Mouse (Mus musculus) hindbrain, postnatal 0 days (tissue): ENCODE data around the gene Palld. TPM values are rescaled to one million over a fixed set of nuclear protein-coding genes. Genes with fewer than 3 reads are reported as not detected.

Experiments
- ATAC-seq: fragments of 200-750 bp; cut with Nextera tagmentation; 2 replicates; pipeline ENCODE4 v1.8.0; 2017; ENCODE audit warnings: mild to moderate bottlenecking, moderate TSS enrichment, moderate library complexity
- DNase-seq: peaks from one replicate; pipeline ENCODE4 v3.0.0-alpha.2; 2015; ENCODE audit warnings: low spot score
- H3K27ac ChIP-seq: fragments of 300-500 bp; sonication (generic); 2 replicates; pipeline ENCODE4 v1.5.1; 2014; ENCODE audit warnings: mild to moderate bottlenecking
- H3K27me3 ChIP-seq: fragments of 300-500 bp; sonication (generic); 2 replicates; pipeline ENCODE4 v1.6.1; 2014; ENCODE audit warnings: low read length, mixed read lengths; ENCODE audit not compliant: insufficient read depth
- H3K36me3 ChIP-seq: fragments of 300-500 bp; sonication (generic); 2 replicates; pipeline ENCODE4 v1.6.1; 2014; ENCODE audit warnings: low read length, mixed read lengths; ENCODE audit not compliant: insufficient read depth
- H3K4me1 ChIP-seq: fragments of 300-500 bp; sonication (generic); 2 replicates; pipeline ENCODE4 v1.6.1; 2014; ENCODE audit warnings: antibody characterized with exemption, low read length, mixed read lengths; ENCODE audit not compliant: insufficient read depth
- H3K4me2 ChIP-seq: fragments of 300-500 bp; sonication (generic); 2 replicates; pipeline ENCODE4 v1.6.1; 2014; ENCODE audit warnings: low read depth, mild to moderate bottlenecking, low read length, moderate library complexity, mixed read lengths
- H3K4me3 ChIP-seq: fragments of 300-500 bp; sonication (generic); 2 replicates; pipeline ENCODE4 v1.5.1; 2014; ENCODE audit warnings: low read length
- H3K9ac ChIP-seq: fragments of 300-500 bp; sonication (generic); replicated peaks from 2 replicates; pipeline ENCODE4 v1.6.1; 2014; ENCODE audit warnings: mild to moderate bottlenecking, low read length, moderate library complexity, mixed read lengths
- H3K9me3 ChIP-seq: fragments of 300-500 bp; sonication (generic); 2 replicates; pipeline ENCODE4 v1.6.1; 2016; ENCODE audit warnings: low read length, mixed read lengths
- CTCF ChIP-seq: IDR thresholded peaks from 2 replicates; pipeline ENCODE4 v1.5.1; 2016; ENCODE audit warnings: antibody characterized with exemption, control low read depth, low read depth
- WGBS: fragments of 180-500 bp; shearing (Covaris S2); extraction: QIAGEN DNeasy Blood & Tissue Kit; methylation state at CpG from one replicate; pipeline ENCODE4 v1.1.7; 2014; 5-methylcytosine and 5-hydroxymethylcytosine counted together
- polyA plus RNA-seq: library from polyadenylated mRNA; unstranded; fragments of >200 nt; fragmentation: Nextera tagmentation; extraction: Ambion mirVana; gene quantifications from 2 replicates; pipeline ENCODE4 v1.2.1, GENCODE M21; 2015
- total RNA-seq: library from RNA; depleted of rRNA; stranded (reverse); fragments of >200 nt; gene quantifications from 2 replicates; pipeline ENCODE4 v1.2.3, GENCODE M21; 2014; rRNA removed

The Palld gene
- total and polyA plus RNA-seq, 2 experiments from 2014 or later = 3.5 to 14.0 TPM

DNA sequence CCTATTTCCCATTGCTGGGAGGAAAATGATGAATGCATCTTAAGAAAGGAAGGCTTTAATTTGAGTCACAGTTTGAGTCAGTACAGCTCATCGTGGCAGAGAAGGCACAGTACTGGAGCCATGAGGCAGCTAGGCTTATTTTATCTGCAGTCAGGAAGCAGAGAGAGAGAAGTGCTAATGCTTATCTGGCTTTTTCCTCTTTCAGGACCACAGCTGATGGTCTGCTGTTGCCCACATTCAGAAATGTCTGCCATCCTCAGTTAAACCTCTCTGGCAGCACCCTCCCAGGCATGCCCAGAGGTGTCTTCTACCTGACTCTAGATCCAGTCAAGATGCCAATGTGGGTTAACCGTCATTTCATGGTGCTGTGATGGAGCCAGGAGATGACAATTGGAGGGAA lies 438.1 kb downstream of the Palld start:
- WGBS = 64% methylated on average over 2 of the region's 2 CpGs
- H3K4me2 ChIP-seq = no peak overlapping the region
- no peak overlapping the region for H3K9ac ChIP-seq
- H3K27ac ChIP-seq = no peak overlapping the region
- no peaks in the 10 kb centered on the region for H3K36me3 ChIP-seq
- H3K9me3 ChIP-seq = no peaks in the 10 kb centered on the region
- TF ChIP-seq CTCF = no peak
- H3K27me3 ChIP-seq = no peaks in the 10 kb centered on the region
- ATAC-seq (no peak), DNase-seq (no peak)
- no peak overlapping the region for H3K4me3 ChIP-seq
- no peaks in the 10 kb centered on the region for H3K4me1 ChIP-seq

DNA sequence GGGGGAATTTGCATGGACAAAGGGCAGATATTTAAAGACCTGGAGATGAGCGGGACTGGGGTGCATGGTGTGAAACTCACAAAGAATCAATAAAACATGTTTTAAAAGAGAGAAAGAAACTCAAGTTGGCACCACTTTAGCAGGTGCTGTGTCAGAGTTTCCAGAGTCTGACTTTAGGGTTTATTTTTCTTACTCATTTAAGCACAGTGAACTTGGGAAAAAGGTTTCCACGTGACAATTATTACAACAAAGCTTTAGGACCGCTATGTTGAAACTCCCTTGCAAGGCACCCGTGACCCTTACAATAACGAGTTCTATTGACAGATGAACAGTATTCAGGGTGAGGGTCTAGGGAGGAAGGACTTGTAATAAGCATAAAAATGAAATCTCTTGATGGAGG lies 440.3 kb downstream of the Palld start:
- 77% methylated on average over 5 of the region's 5 CpGs for WGBS
- Histone ChIP-seq H3K4me1 (no peaks in the 10 kb centered on the region), H3K4me2 (no peak overlapping the region), H3K4me3 (no peak overlapping the region), H3K9ac (no peak overlapping the region), H3K27me3 (no peaks in the 10 kb centered on the region), H3K27ac (no peak overlapping the region), H3K36me3 (no peaks in the 10 kb centered on the region), H3K9me3 (no peaks in the 10 kb centered on the region)
- no peak for TF ChIP-seq CTCF
- no peak for DNase-seq
- no peak for ATAC-seq

Other genes starting within 250 kb of the Palld start
- 0.22 and 0.47 TPM in 2 replicates for gene Ddx60, start 25.4 kb upstream of the Palld start, total RNA-seq
- gene Ddx60, start 25.4 kb upstream of the Palld start, polyA plus RNA-seq = 0.80 and 1.2 TPM in 2 replicates
- gene Anxa10, start 220.5 kb upstream of the Palld start, total RNA-seq = 0.18 TPM in 1 of 2 replicates, not detected in the other
- gene Anxa10, start 220.5 kb upstream of the Palld start, polyA plus RNA-seq = 0.11 TPM in 1 of 2 replicates, not detected in the other